Mouse (Mus musculus) right cerebral cortex, postnatal 25 days (tissue): ENCODE measurements around the gene Tbx4.

Source experiments
- DNase-seq: peaks from one replicate; pipeline ENCODE4 v3.0.0; 2022

Gene Tbx4

GRCm38 (mm10) chr11:85885665-85886428, at the start of gene Tbx4:
Tbx4 (plus strand) TSS chr11:85886422.
- DNase-seq: no peak

DNA sequence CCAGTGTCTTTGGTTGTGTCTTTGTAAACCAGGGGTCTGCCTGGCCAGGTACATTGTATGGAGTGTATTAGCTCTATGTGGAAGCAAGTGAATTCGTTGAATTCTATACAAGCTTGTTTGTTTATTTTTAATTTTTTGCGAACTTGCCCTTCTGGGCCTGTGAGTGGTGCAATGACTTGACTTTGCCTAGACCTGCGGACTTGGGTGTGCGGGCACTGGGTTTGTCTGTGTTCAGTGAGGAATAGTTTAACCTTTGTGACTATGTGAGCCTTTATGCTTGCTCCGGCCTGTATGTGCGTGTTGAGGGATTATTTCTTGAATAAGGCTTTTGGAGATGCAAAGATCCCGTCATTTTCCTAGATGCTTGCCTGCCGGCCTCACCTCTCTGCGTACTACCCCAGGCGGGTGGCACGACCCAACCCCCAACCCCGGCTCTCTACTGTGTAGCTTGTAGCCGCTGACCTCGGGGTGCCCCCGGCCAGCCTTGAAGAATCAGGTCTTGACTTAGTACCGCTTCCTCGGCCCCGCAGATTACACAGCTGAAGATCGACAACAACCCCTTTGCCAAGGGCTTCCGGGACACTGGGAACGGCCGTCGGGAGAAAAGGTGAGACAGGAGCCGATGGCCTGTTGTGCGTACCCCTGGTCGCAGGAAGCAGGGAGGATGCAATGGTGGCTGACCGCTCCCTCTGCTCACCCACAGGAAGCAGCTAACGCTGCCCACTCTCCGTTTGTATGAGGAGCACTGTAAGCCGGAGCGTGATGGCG, 49.5 kb upstream of the Tbx4 start:
- DNase-seq: no peak

GRCm38 (mm10) chr11:85837291-85837647, 49.0 kb upstream of the Tbx4 start:
- no peak for DNase-seq

- peak; percentile 22 for DNase-seq
Measured at GRCm38 (mm10) chr11:85837648-85838423, 48.4 kb upstream of the Tbx4 start.

DNA sequence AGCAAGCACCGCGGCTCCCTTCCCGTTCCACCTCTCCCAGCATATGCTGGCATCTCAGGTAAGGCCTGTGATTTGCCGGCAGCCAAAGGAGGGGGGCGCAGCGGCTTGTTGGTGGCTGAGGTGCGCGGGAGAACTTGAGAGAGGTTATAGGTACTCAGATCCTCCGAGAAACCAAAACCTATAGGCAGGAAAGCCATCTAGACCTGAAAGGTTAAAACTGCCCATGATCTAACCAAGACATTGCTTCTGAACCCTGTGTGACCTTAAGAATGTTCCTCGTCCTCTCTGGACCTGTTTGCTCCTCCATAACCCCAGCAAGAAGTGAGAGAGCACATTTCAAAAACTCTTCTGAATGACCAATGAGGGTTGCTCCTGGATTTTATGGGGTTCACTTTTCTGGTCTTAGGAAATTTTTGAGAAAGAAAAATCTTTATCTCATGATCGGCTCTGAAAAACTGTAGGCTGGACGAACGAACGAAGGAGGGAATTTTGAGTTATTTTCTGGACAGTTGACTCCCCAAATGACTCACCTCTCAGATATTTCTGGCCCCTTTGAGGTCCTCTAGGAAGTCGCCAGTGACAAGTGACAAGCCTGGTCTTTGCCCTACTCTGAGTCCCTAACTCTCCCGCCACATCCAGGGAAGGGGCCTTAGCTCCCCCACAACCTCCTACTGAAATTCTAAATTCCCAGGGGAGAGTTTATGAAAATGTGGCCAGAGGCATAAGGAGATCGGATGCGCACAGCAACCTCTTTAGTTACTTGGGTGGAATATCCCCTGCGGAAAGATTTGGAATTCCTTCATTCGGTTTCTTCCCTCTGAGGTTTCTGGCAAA, 47.6 kb upstream of the Tbx4 start:
- DNase-seq: no peak

DNA sequence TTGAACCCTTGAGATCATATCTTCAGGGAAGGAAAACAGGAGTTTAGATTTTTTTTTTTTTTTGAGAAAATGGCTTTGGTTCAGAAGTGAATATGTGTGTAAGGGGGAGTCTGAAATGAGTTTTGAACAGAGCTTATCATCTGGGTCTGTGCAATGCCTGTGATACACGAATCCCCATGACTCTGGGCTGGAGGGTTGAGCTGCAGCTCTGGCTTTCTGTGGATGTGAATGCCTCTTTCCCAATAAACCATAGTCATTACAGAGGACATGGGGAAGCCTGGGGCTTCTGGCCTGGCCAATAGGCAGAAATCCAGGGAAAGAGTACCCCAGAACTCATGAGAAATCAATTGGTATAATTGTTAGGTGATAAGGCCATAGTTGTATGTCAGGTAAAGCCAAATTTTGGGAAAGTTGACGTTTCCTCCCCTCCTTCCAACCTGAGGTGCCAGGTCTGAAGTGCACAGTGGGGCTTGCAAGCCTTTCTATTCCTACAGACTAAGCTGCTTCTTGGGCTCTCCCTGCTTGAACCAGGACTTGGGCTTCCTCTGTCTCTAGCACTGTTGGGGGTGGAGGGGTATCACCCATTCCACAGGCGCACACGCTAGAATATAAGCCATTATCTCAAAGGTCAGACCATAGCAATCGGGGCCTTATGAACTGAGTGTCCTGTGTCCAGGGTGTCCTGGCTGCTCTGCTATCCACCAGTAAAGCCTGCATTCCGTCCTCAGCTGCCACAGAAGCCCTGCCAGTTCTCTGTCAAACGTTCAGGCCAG, 46.8 kb upstream of the Tbx4 start:
- no peak for DNase-seq

DNA sequence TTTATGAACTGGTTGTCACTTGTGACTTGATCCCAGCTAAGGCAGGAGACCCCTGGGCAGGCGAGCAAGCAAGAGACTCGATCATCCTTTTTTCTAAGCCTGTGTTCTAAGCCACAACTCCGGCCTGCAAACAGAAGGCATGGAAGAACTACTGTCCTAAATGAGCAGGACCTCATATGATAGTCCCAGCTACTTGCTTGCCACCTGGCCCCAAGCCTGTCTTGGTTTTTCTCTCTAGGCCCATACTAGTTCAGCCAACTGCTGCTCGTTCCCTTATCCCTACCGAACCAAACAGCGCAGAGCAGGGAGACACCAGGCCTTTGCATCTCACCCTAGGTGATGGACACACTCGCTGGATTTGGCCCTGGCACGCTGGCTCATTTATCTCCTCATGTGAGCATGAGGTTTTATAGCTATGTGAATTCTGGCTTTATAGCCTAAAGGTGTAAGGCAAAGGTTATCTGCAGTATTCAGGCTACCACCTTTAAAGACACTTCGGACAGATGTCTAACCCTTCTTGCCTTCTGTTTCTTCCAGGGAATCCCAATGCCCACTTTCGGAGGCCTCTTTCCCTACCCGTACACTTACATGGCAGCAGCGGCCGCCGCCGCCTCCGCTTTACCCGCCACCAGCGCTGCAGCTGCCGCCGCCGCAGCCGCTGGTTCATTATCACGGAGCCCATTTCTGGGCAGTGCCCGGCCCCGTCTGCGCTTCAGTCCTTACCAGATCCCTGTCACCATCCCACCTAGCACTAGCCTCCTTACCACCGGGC, 46.0 kb upstream of the Tbx4 start:
- DNase-seq: no peak

DNA sequence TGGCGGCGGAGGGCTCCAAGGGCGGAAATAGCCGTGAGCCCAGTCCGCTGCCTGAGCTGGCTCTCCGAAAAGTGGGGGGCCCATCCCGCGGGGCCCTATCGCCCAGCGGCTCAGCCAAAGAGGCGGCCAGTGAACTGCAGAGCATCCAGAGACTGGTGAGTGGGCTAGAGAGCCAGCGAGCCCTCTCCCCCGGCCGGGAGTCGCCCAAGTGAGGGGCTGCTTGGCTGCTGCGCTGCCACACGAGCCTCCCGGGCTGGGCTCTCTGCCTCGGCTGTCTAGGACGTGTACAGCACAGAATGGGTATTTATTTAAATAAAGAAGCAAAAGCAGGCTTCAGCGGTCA, 45.4 kb upstream of the Tbx4 start:
- no peak for DNase-seq

DNA sequence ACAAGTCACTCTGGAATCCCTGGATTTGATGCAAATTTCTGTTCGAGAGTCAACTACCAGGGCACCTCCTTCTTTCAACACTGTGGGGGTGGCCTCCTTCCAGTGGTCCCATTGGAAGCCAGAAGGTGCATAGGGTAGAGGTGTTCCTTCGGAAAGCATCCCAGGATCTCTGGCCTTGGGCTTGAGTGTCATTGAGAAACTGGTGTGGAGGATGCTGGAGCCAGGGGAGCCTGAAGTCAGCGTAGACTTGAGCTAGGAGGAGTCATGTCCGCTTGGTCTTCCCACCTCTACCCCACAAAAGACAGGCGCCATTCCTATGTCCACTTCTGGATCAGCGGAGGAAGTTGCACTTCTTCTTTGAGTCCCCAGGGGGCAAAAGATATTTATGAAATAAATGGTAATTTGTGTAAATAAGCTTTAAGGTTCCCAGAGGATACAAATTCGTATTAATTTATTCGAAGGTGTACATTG, 45.0 kb upstream of the Tbx4 start:
- DNase-seq: no peak

DNA sequence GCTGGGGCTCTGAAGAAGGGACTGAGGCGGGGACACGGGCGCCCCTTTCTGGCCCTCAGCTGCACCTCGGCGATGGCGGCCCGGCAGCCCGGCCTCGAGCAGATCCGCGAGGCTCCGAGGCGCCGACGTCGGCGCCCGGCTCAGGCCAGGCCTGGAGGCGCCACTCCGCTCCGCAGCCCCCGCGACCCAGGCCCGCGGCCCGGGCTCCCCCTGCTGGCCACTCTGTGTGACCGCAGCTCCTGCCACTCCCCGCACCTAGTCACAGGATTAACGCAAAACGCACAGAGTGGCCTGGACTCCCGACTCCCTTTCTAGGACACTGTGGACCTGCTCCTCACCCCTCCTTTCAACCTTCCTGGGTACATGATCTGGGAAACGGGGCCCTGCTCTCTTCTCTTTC, 44.2 kb upstream of the Tbx4 start:
- peak; percentile 43 for DNase-seq

DNA sequence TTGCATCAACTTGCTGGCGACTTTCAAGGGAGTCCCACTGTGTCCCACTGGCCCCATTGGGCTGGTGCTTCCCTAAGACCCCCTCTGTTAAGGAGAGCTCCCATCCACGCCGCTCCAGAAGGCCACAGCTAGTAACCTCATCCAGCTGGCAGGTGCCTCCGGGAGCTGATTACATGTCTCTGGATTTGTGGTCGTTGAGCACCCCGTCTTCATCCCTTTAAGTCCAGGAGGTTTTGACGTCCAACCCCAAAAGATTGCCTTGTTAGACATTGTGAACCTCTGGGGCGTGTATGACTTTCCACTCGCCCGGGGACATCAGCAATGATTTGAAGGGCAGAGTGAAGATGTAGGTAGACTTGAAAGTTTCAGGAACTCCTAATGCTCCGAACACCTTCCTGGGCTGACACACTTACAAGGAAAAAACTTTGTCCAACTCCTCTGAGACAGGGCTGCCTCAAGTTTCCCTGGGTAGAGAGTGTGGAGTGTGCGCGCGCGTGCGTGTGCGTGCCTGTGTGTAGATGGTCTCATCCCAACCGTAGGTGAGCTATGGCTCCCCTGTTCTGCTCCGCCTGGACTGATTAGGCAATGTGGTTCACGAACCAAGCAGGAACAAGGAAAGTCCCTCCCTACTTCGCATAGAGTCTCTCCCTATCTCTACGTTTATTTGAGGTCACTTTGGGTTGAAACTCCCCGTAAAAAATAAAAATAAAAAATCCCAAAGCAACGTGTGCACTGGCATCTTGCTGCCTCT, 43.5 kb upstream of the Tbx4 start:
- DNase-seq: no peak

GRCm38 (mm10) chr11:85843347-85843692, 42.9 kb upstream of the Tbx4 start:
- peak; percentile 20 for DNase-seq

DNA sequence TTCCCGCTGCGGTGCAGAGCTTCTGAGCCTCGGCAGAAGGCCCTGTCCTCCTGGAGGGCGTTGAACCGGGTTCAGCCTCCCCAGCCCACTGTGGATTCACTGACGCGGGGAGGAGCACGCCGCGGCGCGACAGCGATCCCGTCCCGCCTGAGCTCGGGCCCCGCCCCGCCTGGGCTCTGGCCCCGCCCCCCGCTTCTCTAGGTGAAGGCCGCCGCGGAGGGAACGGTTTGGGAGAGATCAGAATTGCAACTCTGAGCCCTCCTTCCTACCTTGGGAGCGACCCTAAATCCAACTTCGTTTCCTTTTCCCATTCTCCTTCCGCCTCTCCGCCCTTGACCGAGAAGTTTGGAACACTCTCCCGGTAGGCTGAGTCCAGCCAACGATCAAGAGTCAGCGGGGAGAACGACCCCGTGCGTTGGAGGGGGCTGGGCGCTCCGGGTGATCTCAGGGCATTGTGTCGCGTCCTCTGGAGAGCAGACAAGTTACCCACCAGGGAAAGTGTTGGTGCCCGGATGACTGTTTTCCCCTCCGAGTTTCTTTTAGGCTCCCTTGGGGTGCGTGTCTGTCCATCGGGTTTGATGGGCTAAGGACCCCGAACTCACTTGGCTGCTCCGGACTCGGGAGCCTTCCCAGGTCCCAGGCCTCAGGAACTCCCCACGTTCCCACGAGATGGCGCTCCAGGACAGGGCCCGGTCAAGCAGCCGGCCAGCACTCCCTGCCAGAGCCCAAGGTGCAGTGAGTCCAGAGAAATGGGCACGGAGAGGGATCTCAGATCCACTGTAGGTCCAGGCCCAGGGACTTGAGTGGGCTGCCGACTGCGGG, 41.9 kb upstream of the Tbx4 start:
- peak; percentile 65 for DNase-seq

DNA sequence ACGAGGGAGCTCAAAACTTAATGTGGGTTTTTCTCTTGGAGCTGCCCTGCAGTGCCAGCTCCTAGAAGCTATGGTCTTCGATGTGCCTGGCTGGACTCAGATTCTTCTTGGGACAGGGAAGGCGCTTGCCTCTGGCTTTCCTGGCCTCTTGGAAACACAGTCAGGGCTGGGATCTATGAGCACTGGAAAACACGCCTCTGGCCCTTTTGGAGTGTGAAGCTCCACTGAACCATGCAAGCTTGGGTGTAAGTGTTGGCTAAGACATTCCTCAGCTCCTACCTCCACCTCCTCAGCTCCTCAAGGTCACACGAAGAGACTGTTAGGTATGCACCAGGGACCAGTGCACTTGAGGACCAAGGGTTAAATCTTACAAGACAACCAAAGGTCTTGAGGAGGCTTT, 41.3 kb upstream of the Tbx4 start:
- no peak for DNase-seq

- DNase-seq: no peak
Measured at GRCm38 (mm10) chr11:85845921-85846320, 40.3 kb upstream of the Tbx4 start.

GRCm38 (mm10) chr11:85846509-85846908, 39.7 kb upstream of the Tbx4 start:
- DNase-seq: no peak

DNA sequence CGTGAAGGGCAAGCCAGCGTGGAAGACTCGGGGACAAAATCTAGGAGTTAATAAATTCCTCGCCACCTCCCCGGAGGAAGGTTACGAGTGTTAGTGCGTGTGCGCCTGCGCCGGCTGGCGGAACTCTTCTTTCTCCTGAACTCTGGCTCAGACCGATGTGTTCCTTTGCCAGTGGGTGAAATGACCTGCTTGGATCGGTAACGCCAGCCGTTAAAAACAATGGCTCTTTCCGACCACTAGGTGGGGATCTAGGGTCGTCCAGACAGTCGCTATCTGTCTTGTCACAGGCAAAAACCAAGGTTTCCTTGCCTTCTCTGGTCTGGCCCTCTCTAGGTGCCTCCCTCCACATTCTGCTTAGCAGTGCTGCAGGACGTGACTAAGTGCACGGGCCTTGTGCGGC, 37.2 kb upstream of the Tbx4 start:
- peak; percentile 43 for DNase-seq

- DNase-seq: no peak
Measured at GRCm38 (mm10) chr11:85850233-85850632, 36.0 kb upstream of the Tbx4 start, which contains the start of gene Gm11444. Gm11444 (minus strand) TSS chr11:85850333.

DNA sequence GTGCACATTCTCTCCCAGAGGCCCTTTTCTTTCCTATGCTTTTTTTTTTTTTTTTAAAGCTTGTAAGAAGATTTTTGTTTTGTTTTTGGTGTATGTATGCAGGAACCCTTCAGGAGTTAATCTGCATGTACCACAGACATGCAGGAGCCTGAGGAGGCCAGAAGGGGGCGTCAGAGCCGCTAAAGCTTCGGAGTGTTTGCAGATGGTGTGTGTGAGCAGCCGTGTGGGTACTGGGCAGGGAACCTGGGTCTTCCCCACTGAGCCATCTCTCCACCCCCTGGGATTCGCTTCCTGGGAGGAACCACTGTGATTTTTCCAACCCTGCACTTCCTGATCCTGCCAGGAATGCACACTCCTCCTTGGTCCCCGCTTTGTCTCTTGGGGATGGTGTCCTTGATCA, 35.5 kb upstream of the Tbx4 start:
- no peak for DNase-seq
